Mouse (Mus musculus) embryo, embryonic 11.5 days (tissue): ENCODE measurements at regions not wholly inside any gene's neighbourhood (a gene's known extent, or its start where the extent isn't known, plus 50 kb on each side); places are given as distances from the start of the nearest gene placed in this dataset.

Experiments used
- DNase-seq: peaks from one replicate; pipeline ENCODE4 v3.0.0-alpha.2; 2012; ENCODE audit warnings: low read depth, low spot score

DNA sequence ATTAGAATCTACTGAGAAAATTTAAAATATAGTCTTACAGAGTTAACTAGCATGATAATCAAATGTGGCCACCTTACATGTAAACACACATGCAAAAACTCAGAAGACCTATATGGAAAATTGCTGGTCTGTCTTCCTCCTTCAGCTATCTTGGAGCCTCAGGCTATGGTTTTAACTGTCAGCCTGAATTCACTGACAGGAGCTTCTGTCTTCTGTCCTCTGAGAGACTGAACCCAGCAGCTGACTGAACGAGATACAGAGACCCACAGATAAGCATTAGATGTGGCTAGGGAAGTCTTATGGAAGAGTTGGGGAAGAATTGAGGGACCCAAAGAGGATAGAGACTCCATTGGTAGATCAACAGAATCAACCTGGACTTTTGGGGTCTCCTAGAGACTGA lies 360.0 kb upstream of the Meox2 start:
- DNase-seq = no peak

GRCm38 (mm10) chr12:36765315-36766058 lies 342.9 kb upstream of the Meox2 start:
- no peak for DNase-seq

DNA sequence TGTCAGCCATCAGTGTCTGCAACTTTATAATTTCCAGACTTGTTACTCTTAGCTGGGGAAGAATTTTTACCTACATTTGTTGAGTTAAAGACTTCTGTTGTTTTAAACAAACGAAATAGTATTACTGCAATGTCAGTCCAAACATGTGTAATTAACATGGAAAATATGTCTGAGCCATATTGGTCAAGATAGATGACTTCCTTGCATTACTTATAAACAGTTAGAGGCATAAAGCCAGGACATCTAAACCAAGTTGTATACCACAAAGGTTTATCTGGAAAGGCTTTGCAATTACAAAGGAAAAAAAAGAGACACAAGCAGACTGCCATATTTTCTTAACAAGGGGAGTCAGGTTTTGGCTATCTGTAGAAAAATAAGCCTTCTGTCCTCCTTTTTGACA lies 342.2 kb upstream of the Meox2 start:
- no peak for DNase-seq

DNA sequence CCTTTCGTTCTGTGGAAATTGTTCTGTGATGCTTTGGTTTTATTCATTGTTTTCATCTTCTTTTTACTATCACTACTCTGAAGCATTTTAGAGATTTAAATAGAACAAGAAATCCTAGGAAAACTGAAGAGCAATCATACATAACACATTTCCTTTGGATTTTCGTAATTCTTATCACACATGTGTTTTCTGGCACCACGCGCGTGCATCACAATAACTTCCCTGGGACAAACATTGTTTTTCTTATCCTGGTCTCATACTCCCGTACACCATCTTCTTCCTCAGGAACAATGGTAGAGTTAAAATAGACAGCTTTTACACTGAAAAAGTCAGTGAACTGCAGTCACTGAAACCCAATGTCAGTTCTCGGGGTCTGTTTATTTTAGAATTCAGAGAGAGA lies 327.6 kb upstream of the Meox2 start:
- no peak for DNase-seq

- DNase-seq = no peak
Measured at GRCm38 (mm10) chr12:36790866-36791265, 317.5 kb upstream of the Meox2 start.

DNA sequence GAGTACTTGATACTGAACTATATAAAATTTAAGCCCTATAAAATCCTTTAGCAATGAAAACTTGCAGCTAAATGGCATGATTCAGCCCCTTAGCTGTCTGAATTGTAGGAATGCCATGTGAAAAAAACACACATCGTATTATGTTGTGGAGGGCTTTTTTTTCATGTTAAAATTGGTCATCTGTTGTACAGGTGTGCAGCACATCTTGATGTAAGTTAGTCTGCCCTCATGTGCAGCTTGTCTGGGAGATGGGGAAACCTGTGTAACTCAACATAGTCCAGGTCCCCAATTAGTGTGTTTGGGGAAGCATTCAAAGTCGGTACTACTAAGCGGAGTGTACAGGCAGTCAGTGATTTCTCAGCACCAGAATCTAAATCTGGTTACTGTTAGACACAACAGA lies 316.9 kb upstream of the Meox2 start:
- no peak for DNase-seq

DNA sequence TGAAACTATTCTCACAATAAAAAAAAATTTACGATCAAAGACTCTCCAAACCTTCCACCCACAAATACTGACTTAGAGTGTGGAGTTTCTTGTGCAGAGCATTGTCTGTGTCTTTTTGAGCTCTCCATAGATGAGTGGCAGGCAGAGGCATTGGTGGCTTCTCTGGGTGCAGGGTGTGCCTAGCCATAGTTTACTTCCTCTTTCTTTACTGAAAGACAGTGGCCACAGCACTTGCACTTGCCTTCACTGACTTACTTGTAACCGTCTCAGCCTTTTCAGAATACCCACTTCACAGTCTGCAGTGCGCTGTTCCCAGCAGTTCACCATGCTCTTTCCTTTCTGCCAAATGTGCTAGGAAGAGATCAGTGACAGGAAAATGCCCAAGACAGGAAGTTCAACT lies 316.1 kb upstream of the Meox2 start:
- no peak for DNase-seq

- peak; percentile 57 for DNase-seq
Measured at GRCm38 (mm10) chr12:36793799-36794198, 314.5 kb upstream of the Meox2 start.

- DNase-seq = no peak
Measured at GRCm38 (mm10) chr12:36796201-36796600, 312.1 kb upstream of the Meox2 start.

DNA sequence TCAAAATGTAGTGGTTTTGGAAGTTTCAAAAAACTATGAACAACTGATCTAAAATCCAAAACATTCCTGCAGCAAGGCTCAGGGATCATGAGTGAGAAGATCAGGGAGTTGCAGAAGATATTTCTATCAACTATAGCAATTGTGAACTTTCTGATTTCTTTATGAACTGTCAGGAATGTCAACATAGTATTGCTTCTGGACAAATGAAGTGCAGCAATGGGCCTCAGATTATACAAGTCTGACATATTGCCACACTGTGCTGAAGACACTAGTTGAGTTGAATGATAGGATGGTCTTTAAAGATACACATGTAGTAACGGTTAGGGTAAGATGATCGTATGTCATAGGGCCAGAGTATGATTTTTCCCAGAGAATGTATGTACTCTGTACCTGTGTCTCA lies 290.4 kb upstream of the Meox2 start:
- no peak for DNase-seq

DNA sequence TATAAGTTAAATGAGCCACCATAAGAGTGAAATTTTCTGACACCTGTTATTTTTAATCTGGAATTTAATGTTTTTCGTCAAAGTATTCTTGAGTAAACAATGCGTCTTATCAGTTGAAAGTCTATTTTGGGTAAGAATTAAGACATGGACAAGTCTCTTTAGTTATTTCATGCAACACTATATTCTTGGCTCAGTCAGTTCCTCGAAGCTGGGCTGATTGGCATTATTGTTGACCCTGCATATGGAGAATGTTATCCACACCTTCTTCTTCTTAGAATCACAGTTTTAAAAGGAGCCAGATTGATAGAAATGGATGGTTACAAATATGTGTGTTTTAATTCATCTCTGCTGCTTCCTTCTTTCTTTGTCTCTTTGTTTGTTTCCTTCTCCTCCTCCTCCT lies 289.5 kb upstream of the Meox2 start:
- DNase-seq = no peak

DNA sequence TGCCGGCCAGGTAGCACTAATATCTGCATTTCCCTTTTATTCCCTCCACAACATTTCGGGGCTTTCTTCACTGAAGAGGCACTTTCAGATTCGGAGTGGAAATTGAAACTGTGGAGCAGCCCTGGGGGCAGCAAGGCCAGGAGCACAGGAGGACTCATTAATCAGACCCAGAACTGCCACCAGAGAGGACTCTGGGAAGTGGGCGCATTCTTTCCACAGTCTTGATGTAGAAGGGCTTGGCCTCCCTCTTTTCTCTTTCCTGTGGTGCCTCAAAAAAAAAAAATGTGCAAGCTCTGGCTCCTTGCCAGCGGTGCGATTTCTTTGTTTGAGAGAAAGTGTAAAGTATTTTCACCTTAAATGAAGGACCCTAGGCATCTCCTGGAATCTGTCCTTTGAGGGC lies 281.6 kb upstream of the Meox2 start:
- no peak for DNase-seq

GRCm38 (mm10) chr12:36831307-36831997 lies 276.9 kb upstream of the Meox2 start:
- no peak for DNase-seq

DNA sequence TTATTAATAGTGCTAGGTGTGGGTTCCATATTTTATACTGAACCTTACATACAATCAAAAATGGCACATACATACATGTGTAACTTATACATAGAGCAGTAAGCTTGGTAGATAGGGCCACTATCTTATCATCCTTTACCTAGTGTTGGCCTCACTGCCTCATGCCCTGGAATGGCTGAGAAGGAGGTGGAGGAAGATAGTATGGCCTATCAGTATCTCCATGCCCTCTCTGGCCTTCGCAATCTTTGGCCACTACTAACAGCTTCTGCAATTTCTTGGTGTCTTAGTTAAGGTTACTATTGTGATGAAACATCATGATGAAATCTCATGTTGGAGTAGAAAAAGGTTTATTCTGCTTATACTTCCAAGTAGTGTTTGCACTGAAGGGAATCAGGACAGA lies 265.4 kb upstream of the Meox2 start:
- no peak for DNase-seq

- no peak for DNase-seq
Measured at GRCm38 (mm10) chr12:36845130-36845529, 263.2 kb upstream of the Meox2 start.

GRCm38 (mm10) chr12:36849086-36849485 lies 259.3 kb upstream of the Meox2 start:
- DNase-seq = no peak

DNA sequence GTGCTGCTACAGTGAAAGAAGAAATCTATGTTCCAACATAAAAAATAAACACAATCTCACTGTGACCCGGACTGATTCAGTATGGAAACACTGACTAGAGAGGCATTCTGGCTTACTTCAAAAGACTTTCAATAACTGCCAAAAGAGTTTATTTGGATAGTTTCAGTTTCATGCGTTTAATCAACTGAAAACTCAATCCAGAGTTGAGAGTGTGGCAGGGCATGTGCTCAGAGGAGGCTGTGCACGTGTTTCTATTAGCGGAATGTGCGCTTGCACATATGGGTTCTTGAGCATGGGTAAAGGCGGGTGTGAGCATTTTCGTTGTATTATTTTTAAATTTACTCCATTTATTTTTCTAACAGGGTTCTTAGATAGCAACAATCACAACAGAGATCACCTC lies 245.2 kb upstream of the Meox2 start:
- no peak for DNase-seq

GRCm38 (mm10) chr12:36880724-36881123 lies 227.6 kb upstream of the Meox2 start:
- no peak for DNase-seq

- DNase-seq = no peak
Measured at GRCm38 (mm10) chr12:36913364-36913763, 195.0 kb upstream of the Meox2 start.

DNA sequence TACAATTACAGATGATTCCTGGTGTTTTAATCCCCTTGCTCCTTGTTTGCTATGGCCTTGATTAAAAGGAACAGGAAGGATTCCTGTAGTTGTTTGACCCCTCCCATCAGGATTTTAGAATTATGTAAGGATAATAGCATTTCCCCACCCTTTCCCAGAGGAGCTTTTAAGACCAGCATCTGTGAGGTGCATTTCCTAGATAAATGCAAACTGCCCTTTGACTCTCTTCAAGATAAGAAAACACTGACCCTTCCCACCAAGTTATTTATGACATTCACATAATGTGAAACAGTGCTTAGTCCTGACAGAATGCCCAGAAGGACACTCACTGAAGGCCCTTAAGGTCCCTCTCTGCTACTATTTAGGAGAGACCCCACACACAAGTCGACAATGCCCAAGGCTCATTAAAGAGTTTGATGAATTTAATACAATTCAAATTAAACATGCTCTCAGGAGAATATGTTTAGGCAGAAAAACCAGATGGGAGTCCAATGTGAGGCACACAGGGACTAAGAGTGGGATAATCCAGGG lies 190.7 kb upstream of the Meox2 start:
- no peak for DNase-seq

DNA sequence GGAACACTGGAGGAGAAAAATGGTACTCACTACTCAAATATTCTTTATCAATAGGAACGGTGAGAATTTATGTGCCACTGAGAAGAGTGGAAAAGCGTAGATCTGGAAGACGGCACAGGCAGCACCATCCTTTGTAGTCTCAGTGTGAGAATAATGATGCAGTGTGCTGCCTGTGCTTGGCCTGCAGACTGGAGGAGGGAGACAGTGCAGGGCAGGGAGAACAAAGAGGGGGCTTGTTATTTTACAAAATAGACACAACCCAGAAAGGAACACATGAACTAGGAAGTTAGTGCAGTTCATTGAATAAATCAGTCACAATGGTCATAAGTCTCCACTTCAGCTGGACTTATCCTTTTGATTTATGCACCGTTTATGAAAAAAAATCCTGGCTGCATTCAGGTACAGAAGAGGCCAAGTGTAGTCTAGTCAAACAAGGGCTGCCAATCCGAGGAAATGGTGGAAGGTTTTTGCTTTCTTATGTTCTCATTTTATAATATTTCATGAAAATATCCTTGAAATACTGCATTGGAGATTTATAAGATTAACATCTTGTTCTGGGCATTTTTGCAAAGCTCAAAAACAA lies 190.0 kb upstream of the Meox2 start:
- no peak for DNase-seq

GRCm38 (mm10) chr12:36923558-36923957 lies 184.8 kb upstream of the Meox2 start:
- no peak for DNase-seq

DNA sequence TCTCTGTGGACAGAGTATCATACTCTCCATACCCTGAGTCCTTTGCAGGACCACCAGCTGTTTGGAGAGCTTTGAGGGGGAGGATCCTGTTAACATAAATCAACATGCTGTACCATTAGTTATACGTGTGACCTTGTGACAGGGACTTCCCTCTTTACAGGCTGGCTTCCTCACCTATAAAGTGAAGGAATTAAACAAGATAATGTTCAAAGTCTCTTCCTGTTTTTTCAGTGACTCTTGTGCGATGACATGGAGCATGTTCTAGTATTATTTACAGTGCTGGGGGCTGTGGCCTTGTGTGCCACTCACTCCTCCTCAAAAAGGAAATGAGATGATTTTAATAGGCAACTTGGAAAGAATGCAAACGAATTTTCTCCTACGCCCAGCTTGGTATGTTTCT lies 182.1 kb upstream of the Meox2 start:
- no peak for DNase-seq
